Mouse (Mus musculus) kidney, adult 2 months (tissue): ENCODE measurements around the gene Lrmp.

ENCODE experiments used
- CTCF ChIP-seq: fragments of 200-500 bp; conservative IDR thresholded peaks from 2 replicates; pipeline ENCODE4 v1.5.1; 2011; ENCODE audit warnings: low read depth, mild to moderate bottlenecking, control low read depth, low read length, moderate library complexity, mixed read lengths; ENCODE audit not compliant: insufficient read depth, insufficient read length
- POLR2A ChIP-seq: fragments of 200-500 bp; IDR thresholded peaks from one replicate; pipeline ENCODE4 v1.6.1; 2011; ENCODE audit warnings: low read depth, low read length, control low read depth

GRCm38 (mm10) chr6:145202432-145203125 is 87.1 kb downstream of the Lrmp start:
- no peak for TF ChIP-seq CTCF
- no peak for TF ChIP-seq POLR2A
